Mouse (Mus musculus) limb, embryonic 14.5 days (tissue): ENCODE measurements around the gene Zfp523. TPM values are rescaled to one million over a fixed set of nuclear protein-coding genes. Genes with fewer than 3 reads are reported as not detected.
A peak's percentile ranks its signal among the peaks of the same experiment; 100 is the strongest.

Source experiments
- ATAC-seq: fragments of 200-750 bp; cut with Nextera tagmentation; 2 replicates; pipeline ENCODE4 v1.8.0; 2017; ENCODE audit warnings: low read depth, moderate number of reproducible peaks, moderate TSS enrichment; ENCODE audit not compliant: low FRiP score
- DNase-seq: peaks from one replicate; pipeline ENCODE4 v3.0.0-alpha.2; 2015; ENCODE audit warnings: low spot score
- H3K27ac ChIP-seq: fragments of 300-500 bp; sonication (generic); replicated peaks from 2 replicates; pipeline ENCODE4 v1.5.1; 2014; ENCODE audit warnings: low read depth, mild to moderate bottlenecking, low read length, moderate library complexity, mixed read lengths
- H3K27me3 ChIP-seq: fragments of 300-500 bp; sonication (generic); 2 replicates; pipeline ENCODE4 v1.6.1; 2014; ENCODE audit warnings: low read length, mixed read lengths; ENCODE audit not compliant: control insufficient read depth, insufficient read depth
- H3K36me3 ChIP-seq: fragments of 300-500 bp; sonication (generic); 2 replicates; pipeline ENCODE4 v1.6.1; 2014; ENCODE audit warnings: mild to moderate bottlenecking, low read length, moderate library complexity, mixed read lengths; ENCODE audit not compliant: control insufficient read depth, insufficient read depth
- H3K4me1 ChIP-seq: fragments of 300-500 bp; sonication (generic); 2 replicates; pipeline ENCODE4 v1.6.1; 2014; ENCODE audit warnings: antibody characterized with exemption, low read length, mixed read lengths; ENCODE audit not compliant: control insufficient read depth, insufficient read depth
- H3K4me2 ChIP-seq: fragments of 300-500 bp; sonication (generic); replicated peaks from 2 replicates; pipeline ENCODE4 v1.6.1; 2014; ENCODE audit warnings: low read depth, mild to moderate bottlenecking, low read length, moderate library complexity; ENCODE audit not compliant: severe bottlenecking
- H3K4me3 ChIP-seq: fragments of 300-500 bp; sonication (generic); replicated peaks from 2 replicates; pipeline ENCODE4 v1.5.1; 2014; ENCODE audit warnings: low read length
- H3K9ac ChIP-seq: fragments of 300-500 bp; sonication (generic); 2 replicates; pipeline ENCODE4 v1.6.1; 2014; ENCODE audit warnings: mild to moderate bottlenecking, low read depth, low read length, moderate library complexity; ENCODE audit not compliant: severe bottlenecking
- H3K9me3 ChIP-seq: fragments of 300-500 bp; sonication (generic); 2 replicates; pipeline ENCODE4 v1.6.1; 2016; ENCODE audit warnings: low read length; ENCODE audit not compliant: control insufficient read depth
- POLR2A ChIP-seq: fragments of 200-500 bp; IDR thresholded peaks from 2 replicates; pipeline ENCODE4 v1.8.0; 2012; ENCODE audit warnings: inconsistent platforms, mild to moderate bottlenecking, moderate library complexity, borderline replicate concordance; ENCODE audit not compliant: insufficient read depth, insufficient read length; ENCODE audit errors: extremely low read depth
- WGBS: fragments of 180-500 bp; shearing (Covaris S2); extraction: QIAGEN DNeasy Blood & Tissue Kit; methylation state at CpG from one replicate; pipeline ENCODE4 v1.1.7; 2014; 5-methylcytosine and 5-hydroxymethylcytosine counted together
- polyA plus RNA-seq, 2 experiments: library from polyadenylated mRNA; depleted of rRNA in 1 of 2; stranded (reverse) in 1 of 2; unstranded in 1 of 2; fragments of >200 nt; fragmentation: Nextera tagmentation in 1 of 2; extraction: Ambion mirVana in 1 of 2; gene quantifications; 2 replicates each; pipeline versions ENCODE4 v1.2.1 to v1.2.3; 2012 to 2014

The Zfp523 gene
- polyA plus RNA-seq, 2 experiments, result 37.5 to 79.1 TPM

DNA sequence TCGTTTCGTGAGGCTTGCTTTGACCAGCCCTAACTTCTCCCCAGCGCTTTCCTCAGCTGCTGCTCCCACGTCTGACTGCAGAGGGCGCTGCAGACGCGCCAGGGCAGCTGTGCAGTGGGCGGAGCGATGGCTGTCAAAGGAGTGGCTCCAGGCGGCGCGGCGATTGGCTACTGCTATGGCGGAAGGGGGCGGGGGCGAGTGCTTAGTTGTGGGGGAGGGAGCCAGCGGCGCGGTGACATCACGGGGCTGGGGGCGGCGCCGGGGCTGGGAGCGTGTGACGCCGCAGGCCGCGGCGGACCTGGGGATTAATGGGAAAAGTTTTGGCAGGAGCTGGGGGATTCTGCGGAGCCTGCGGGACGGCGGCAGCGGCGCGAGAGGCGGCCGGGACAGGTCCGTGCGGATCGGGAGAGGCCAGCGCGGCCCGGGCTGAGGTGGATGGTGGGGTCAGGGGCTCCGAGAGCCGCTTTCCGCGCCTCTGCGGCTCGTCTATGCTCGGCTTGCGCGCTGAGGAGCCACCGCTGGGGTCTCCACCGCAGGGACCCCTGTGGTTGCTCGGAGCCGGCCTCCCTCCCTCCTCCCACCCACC, 55.6 kb downstream of the Zfp523 start, which contains the start of gene Ppard:
Ppard (plus strand) TSS at position 226 of the 586 bp plus-strand sequence.
- ATAC-seq (peak; percentile 97), DNase-seq (peak; percentile 98)
- Histone ChIP-seq H3K9ac (peak within 1 kb of the TSS; percentile 90), H3K36me3 (peaks cover 16% of the 10 kb centered on the region; the same call in 1 of the 2 replicates), H3K27me3 (no peaks in the 10 kb centered on the region), H3K4me3 (peak within 1 kb of the TSS; percentile 81), H3K4me1 (peaks cover 13% of the 10 kb centered on the region), H3K4me2 (peak within 1 kb of the TSS; percentile 85), H3K27ac (peak within 1 kb of the TSS; percentile 83), H3K9me3 (no peaks in the 10 kb centered on the region)
- TF ChIP-seq POLR2A, result 0 out of 2 replicates have a peak, but pooled peaks have one; percentile 38
- under 1% methylated on average over 39 of the region's 57 CpGs for WGBS

DNA sequence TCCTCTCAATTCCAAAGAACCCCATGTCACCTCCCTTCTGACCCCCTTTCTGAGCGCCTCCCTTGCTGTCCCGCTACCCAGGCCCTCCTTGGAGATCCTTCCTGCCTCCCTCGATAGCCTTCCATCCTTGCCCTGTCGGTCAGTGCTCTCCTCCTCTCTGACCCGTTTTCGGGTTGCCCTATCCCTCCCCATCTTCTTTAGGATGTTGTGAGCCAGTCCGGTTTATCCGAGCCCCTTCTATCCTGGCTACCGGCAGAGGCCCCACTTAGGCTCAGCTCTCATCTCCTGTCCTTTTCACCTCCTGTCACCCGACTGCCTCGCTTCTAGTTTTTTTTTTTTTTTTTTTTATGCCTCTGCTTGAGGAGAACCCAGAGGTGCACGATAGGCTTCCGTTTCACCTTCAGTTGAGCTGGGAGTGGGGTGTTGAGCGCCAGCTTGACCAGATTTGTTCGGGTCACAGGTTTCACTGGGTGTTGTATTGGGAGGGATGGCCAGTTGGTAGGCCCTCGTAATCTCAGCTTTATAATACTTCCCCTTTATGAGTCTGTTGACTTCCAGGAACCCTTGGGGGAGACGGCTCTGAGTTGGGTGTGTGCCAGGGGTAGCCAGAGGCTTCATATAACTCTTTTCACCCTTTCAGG, 56.3 kb downstream of the Zfp523 start:
- H3K9me3 ChIP-seq, result no peaks in the 10 kb centered on the region
- H3K27ac ChIP-seq, result peak overlapping the region; percentile 83
- H3K27me3 ChIP-seq, result no peaks in the 10 kb centered on the region
- H3K9ac ChIP-seq, result peak overlapping the region; percentile 90
- H3K4me3 ChIP-seq, result peak overlapping the region; percentile 81
- peak overlapping the region; percentile 85 for H3K4me2 ChIP-seq
- ATAC-seq, result no peak
- no peak for TF ChIP-seq POLR2A
- peaks cover 21% of the 10 kb centered on the region for H3K36me3 ChIP-seq
- H3K4me1 ChIP-seq, result peaks cover 13% of the 10 kb centered on the region
- DNase-seq, result no peak
- 2% methylated on average over 17 of the region's 17 CpGs for WGBS

DNA sequence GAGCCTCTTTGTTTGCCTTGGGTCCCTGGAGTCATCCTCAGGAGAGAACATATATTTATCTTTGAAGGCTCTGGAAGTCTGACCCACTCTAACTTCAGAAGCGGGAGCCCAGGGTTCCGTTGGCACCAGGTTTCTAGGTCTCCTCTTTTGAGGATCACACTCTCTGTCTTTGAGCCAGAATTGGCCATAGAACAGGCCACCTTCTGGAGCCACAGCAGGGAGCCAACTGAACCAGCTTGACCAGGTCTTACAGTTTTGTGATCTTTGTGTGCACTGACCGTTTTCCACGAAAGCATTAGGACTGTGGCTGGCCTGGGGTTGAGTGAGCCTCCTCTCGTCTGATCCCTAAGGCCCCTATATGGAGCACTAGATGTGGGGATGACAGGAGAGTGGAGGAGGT, 57.7 kb downstream of the Zfp523 start:
- WGBS, result 93% methylated on average over 5 of the region's 5 CpGs

DNA sequence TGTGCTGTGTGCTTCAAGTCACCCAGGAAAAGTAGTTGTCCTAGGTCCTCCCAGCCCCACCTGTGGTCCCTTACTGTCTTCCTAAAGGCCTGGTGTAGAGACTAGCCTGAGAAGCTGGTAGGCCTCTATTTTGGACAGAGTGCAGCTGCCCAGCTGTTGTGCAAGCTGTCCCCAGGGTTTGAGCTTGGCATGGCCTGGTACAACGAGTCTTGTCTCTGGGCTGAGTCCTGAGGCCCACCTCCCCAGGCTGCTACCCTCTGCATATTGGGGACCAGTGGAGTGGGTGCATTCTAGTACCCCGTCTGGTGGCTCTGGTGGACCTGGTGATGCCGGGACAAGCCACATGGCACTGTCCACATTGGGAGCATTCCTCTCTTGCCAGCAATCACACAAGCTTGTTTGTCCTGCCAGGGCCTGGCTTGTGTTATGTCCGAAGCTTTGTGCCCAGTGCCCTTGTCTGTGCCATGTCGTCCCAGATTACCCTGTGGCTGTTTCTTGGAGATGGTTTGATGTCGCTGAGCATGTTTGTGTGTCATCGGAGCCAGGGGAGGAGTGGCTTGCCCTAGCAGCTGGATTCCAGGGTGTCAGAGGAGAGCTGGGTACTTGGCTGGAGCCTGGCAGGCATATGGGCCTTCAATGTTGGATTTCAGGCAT, 59.2 kb downstream of the Zfp523 start:
- no peaks in the 10 kb centered on the region for H3K27me3 ChIP-seq
- DNase-seq, result no peak
- H3K9me3 ChIP-seq, result no peaks in the 10 kb centered on the region
- TF ChIP-seq POLR2A, result no peak
- H3K27ac ChIP-seq, result no peak overlapping the region
- peaks cover 39% of the 10 kb centered on the region for H3K36me3 ChIP-seq
- peaks cover 13% of the 10 kb centered on the region for H3K4me1 ChIP-seq
- no peak overlapping the region for H3K9ac ChIP-seq
- no peak for ATAC-seq
- no peak overlapping the region for H3K4me2 ChIP-seq
- no peak overlapping the region for H3K4me3 ChIP-seq
- 82% methylated on average over 7 of the region's 7 CpGs for WGBS

More for the DNA sequence above, 57.7 kb downstream of the Zfp523 start:
- DNase-seq, result no peak
- no peak overlapping the region for H3K27ac ChIP-seq
- no peaks in the 10 kb centered on the region for H3K27me3 ChIP-seq
- H3K4me2 ChIP-seq, result no peak overlapping the region
- ATAC-seq, result no peak
- 0 out of 2 replicates have a peak overlapping the region, but pooled peaks have one; percentile 12 for H3K9ac ChIP-seq
- H3K4me3 ChIP-seq, result no peak overlapping the region
- no peaks in the 10 kb centered on the region for H3K9me3 ChIP-seq
- no peak for TF ChIP-seq POLR2A
- peaks cover 26% of the 10 kb centered on the region for H3K36me3 ChIP-seq
- peaks cover 13% of the 10 kb centered on the region for H3K4me1 ChIP-seq

DNA sequence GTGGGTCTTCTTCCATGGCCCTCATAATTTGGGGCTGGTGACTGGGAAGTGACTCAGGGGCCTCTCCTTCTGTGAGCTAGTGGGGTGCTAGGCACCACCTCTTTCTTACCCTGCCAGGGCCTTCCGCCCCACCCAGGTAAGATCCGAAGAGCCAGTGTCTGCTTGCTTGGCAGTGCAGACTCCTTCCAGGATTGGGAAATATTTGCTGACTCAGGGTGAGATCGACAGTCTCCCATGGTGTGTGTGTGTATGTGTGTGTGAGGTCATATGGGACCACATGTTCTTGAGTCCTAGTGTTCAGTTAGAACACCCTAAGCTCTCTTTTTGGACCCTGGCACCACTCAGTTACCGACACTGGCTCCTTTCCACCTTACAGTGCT, 59.7 kb downstream of the Zfp523 start:
- Histone ChIP-seq H3K4me2 (no peak overlapping the region), H3K4me1 (peaks cover 13% of the 10 kb centered on the region), H3K36me3 (peaks cover 44% of the 10 kb centered on the region), H3K4me3 (no peak overlapping the region), H3K9ac (no peak overlapping the region), H3K9me3 (no peaks in the 10 kb centered on the region), H3K27me3 (no peaks in the 10 kb centered on the region), H3K27ac (no peak overlapping the region)
- 82% methylated on average over 4 of the region's 4 CpGs for whole genome bisulfite sequencing
- DNase-seq, result no peak
- no peak for ATAC-seq
- no peak for TF ChIP-seq POLR2A
